Mouse (Mus musculus): ENCODE results near the gene Macrod1.

The Macrod1 gene

GRCm38 (mm10) chr19:7116038-7116731, 59.6 kb downstream of the Macrod1 start:
- DNase-seq: no peak

- no peak for DNase-seq
Measured at GRCm38 (mm10) chr19:7117141-7117540, 60.5 kb downstream of the Macrod1 start.

GRCm38 (mm10) chr19:7117653-7118307, 61.2 kb downstream of the Macrod1 start:
- no peak for DNase-seq

- peak; percentile 93 for DNase-seq
Measured at GRCm38 (mm10) chr19:7121252-7121651, 64.6 kb downstream of the Macrod1 start.

GRCm38 (mm10) chr19:7122277-7122676, 65.7 kb downstream of the Macrod1 start:
- DNase-seq: peak; percentile 96

GRCm38 (mm10) chr19:7122698-7123306, 66.2 kb downstream of the Macrod1 start:
- no peak for DNase-seq

GRCm38 (mm10) chr19:7125526-7126156, 69.0 kb downstream of the Macrod1 start:
- no peak for DNase-seq

- no peak for DNase-seq
Measured at GRCm38 (mm10) chr19:7126209-7126608, 69.6 kb downstream of the Macrod1 start.

GRCm38 (mm10) chr19:7126933-7127332, 70.3 kb downstream of the Macrod1 start:
- no peak for DNase-seq

GRCm38 (mm10) chr19:7128551-7129475, 72.2 kb downstream of the Macrod1 start:
- no peak for DNase-seq

GRCm38 (mm10) chr19:7130317-7130716, 73.7 kb downstream of the Macrod1 start:
- DNase-seq: no peak

- no peak for DNase-seq
Measured at GRCm38 (mm10) chr19:7133436-7133835, 76.8 kb downstream of the Macrod1 start.

- DNase-seq: peak; percentile 96
Measured at GRCm38 (mm10) chr19:7134631-7135091, 78.1 kb downstream of the Macrod1 start.

- peak; percentile 93 for DNase-seq
Measured at GRCm38 (mm10) chr19:7135525-7135924, 78.9 kb downstream of the Macrod1 start.

- peak; percentile 96 for DNase-seq
Measured at GRCm38 (mm10) chr19:7136016-7136415, 79.4 kb downstream of the Macrod1 start.

GRCm38 (mm10) chr19:7136714-7137498, 80.3 kb downstream of the Macrod1 start:
- DNase-seq: no peak

GRCm38 (mm10) chr19:7138327-7138726, 81.7 kb downstream of the Macrod1 start:
- DNase-seq: no peak

- no peak for DNase-seq
Measured at GRCm38 (mm10) chr19:7139321-7139720, 82.7 kb downstream of the Macrod1 start.

GRCm38 (mm10) chr19:7140373-7140772, 83.8 kb downstream of the Macrod1 start:
- no peak for DNase-seq

GRCm38 (mm10) chr19:7140856-7141421, 84.3 kb downstream of the Macrod1 start:
- DNase-seq: no peak
